Mouse (Mus musculus): ENCODE results near the gene Lgsn. TPM values are rescaled to one million over a fixed set of nuclear protein-coding genes. Genes with fewer than 3 reads are reported as not detected.

Gene Lgsn
- polyA plus RNA-seq, 1 experiment from 2014 or later = not detected

DNA sequence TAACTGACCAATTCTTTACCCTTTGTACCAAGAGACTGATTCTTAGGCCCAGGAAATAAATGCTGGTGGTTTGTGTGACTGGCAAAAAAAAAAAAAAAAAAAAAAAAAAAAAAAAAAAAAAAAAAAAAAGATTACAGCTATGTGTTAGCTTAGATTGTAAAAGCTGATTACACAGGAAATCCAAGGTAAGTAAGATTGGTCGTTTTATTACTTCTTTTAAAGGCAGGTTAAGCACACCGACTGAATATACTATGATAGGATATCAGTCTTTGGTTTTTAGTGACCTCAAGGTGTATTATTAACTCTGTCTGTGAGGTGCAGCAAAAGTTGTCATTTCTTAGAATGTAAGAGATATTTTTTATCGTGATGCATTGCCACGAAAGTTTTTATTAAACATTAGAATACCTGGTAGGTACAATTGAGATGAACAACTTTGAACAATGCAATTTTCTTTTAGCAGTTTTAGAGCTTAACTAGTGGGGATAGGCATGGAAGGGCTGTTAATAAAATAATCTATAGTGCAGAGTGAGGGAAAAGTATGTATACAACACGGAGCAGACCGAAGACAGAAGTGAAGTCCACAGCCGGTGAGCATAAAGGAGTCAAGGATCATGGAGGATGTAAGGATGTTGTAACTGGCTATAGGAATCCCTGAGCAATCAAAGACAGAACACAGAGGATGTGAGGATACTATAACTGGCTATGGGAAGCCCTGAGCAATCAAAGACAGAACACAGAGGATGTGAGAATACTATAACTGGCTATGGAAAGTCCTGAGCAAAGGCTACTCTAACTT, 10.7 kb upstream of the Lgsn start:
- no peak for ATAC-seq (ENCODE audit: low read depth)
- no peak overlapping the region for H3K9ac ChIP-seq
- 89% methylated on average over 7 of the region's 7 CpGs for WGBS
- no peak overlapping the region for H3K4me2 ChIP-seq
- no peaks in the 10 kb centered on the region for H3K36me3 ChIP-seq
- no peak overlapping the region for H3K27ac ChIP-seq (replicated peaks)
- H3K4me3 ChIP-seq = no peak overlapping the region
- no peaks in the 10 kb centered on the region for H3K9me3 ChIP-seq
- no peaks in the 10 kb centered on the region for H3K4me1 ChIP-seq (replicated peaks)
- no peaks in the 10 kb centered on the region for H3K27me3 ChIP-seq

DNA sequence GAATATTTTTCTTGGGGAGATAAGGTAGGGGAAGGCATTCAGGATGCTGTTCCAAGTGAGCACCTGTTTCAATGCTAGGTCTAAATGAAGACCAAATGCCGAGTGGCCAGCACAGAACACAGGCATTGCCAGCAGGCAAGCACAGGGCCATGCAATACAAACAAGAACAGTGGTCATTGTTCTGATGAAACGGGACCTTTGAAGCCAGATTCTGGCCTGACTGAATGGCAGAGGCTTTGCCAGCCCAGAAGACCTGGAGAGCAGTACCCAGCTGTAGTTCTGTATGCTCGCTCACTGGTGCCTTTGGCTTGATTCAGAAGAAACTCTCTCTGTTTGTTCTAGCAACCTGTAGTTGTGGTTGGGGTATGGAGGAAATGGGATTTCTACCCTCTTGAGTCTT, 800 bp upstream of the Lgsn start:
- Histone ChIP-seq H3K36me3 (no peaks in the 10 kb centered on the region), H3K4me1 (replicated peaks) (no peaks in the 10 kb centered on the region), H3K4me3 (no peak overlapping the region), H3K27me3 (no peaks in the 10 kb centered on the region), H3K4me2 (no peak overlapping the region), H3K27ac (replicated peaks) (no peak overlapping the region), H3K9ac (no peak overlapping the region), H3K9me3 (no peaks in the 10 kb centered on the region)
- ATAC-seq (ENCODE audit: low read depth) = no peak
- WGBS = 72% methylated on average over 3 of the region's 3 CpGs

DNA sequence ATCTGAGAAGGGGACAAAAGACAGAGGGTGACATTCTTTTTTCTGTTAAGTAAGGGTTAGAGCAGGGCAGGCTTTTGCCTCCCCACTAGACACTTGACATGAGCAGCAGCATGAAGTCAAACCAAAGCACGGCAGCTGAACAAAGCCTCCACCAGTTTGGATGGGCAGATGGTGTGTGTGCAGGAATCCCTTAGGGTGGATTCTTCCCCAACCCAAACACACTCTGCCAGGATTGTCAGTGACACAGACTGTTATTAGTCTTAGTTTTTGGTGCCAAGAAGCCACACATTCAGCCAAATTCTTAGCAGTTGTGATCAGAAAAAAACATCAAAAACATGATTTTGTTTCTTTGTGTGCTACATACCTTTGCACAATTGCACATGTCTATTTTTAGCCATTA, 2.1 kb downstream of the Lgsn start:
- Histone ChIP-seq H3K27ac (replicated peaks) (no peak overlapping the region), H3K4me1 (replicated peaks) (no peaks in the 10 kb centered on the region), H3K9ac (no peak overlapping the region), H3K4me2 (no peak overlapping the region), H3K36me3 (no peaks in the 10 kb centered on the region), H3K9me3 (no peaks in the 10 kb centered on the region), H3K4me3 (no peak overlapping the region), H3K27me3 (no peaks in the 10 kb centered on the region)
- WGBS = 76% methylated on average over 1 of the region's 1 CpGs
- ATAC-seq (ENCODE audit: low read depth) = no peak

DNA sequence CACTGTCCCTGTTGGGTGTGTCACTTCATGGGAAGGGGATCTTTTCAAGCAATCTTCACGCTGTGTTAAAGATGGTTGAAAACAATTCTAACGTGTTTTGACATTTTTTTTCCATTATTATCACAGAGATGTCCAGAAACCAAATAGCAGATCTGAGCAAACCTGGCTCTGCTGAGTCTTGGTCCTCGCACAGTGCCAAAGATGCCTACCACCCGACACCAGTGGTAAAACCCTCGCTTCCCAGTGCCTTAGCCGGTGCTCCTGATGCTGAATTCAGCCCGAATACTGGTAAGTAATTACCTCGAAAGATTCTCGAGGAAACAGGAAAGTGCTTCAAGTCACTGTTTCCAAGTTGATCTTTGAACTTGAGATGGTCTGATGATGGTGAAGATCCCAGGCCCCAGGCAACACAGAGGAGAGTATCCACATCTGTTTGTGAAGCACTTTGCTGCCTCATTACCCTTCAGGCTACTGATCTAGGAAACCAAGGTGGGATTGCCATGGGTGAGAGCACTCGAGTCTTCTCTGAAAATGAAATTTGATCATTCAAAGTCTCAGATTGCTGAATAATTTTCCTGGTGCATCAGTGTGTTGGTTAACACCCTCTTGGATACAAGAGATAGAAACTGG, 14.2 kb downstream of the Lgsn start:
- no peak overlapping the region for H3K4me3 ChIP-seq
- H3K36me3 ChIP-seq = no peaks in the 10 kb centered on the region
- no peak for ATAC-seq (ENCODE audit: low read depth)
- no peaks in the 10 kb centered on the region for H3K27me3 ChIP-seq
- no peak overlapping the region for H3K9ac ChIP-seq
- no peak overlapping the region for H3K27ac ChIP-seq (replicated peaks)
- WGBS = 87% methylated on average over 10 of the region's 10 CpGs
- no peaks in the 10 kb centered on the region for H3K9me3 ChIP-seq
- H3K4me1 ChIP-seq (replicated peaks) = no peaks in the 10 kb centered on the region
- H3K4me2 ChIP-seq = no peak overlapping the region

DNA sequence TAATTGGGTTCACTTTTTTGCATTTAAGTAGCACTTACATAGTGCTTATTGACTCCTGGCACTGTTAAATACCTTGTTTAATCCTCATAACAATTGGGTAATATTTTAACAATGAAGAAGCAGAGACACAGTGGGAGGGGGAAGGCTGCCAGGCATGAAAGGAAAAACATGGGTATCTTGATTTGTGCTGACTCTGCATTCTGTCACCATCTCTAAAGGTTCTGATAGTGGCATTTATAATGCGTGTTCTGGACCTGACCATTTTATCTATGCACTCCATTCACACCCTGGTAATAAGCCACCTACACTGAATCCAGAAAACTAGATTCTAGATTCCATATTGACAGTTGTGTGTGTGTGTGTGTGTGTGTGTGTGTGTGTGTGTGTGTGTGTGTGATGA, 19.4 kb downstream of the Lgsn start:
- Histone ChIP-seq H3K4me1 (replicated peaks) (no peaks in the 10 kb centered on the region), H3K4me2 (no peak overlapping the region), H3K27me3 (no peaks in the 10 kb centered on the region), H3K9me3 (no peaks in the 10 kb centered on the region), H3K9ac (no peak overlapping the region), H3K4me3 (no peak overlapping the region), H3K27ac (replicated peaks) (no peak overlapping the region), H3K36me3 (no peaks in the 10 kb centered on the region)
- WGBS = 90% methylated on average over 1 of the region's 1 CpGs
- ATAC-seq (ENCODE audit: low read depth) = no peak

DNA sequence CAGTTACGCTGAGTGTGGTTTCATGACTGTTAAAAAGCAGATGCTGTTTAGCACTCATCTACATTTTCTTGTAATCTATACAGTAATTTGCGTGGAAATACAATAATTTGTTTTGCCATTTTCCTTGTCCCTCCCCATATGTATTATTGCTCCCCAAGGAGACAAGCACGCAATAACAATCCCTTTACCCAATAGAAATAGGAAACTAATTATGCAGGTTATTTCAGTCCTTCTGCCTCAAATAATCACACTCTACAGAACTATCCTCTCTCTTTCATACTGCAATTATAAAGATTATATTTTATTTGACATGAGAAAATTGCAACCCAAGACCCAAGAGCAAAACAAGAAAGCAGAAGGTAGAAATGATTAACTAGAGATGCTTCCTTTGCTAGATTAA, 20.8 kb downstream of the Lgsn start:
- no peaks in the 10 kb centered on the region for H3K4me1 ChIP-seq (replicated peaks)
- no peak overlapping the region for H3K4me2 ChIP-seq
- ATAC-seq (ENCODE audit: low read depth) = peak; percentile 67
- H3K4me3 ChIP-seq = no peak overlapping the region
- no peaks in the 10 kb centered on the region for H3K27me3 ChIP-seq
- H3K9ac ChIP-seq = no peak overlapping the region
- H3K36me3 ChIP-seq = no peaks in the 10 kb centered on the region
- no peak overlapping the region for H3K27ac ChIP-seq (replicated peaks)
- H3K9me3 ChIP-seq = no peaks in the 10 kb centered on the region
- 52% methylated on average over 3 of the region's 3 CpGs for WGBS

DNA sequence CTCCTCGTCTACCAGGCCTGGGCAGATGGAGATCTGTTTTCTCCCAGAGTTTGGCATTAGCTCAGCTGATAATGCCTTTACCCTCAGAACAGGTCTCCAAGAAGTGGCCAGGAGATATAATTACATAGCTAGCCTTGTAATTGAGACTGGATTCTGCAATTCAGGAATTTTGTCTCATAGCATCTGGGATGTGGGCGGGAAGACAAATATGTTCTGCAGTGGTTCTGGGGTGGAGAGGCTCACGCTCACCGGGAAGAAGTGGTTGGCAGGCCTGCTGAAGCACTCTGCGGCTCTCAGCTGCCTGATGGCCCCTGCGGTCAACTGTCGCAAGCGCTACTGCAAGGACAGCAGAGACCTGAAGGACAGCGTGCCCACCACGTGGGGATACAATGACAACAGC, 27.6 kb downstream of the Lgsn start:
- Histone ChIP-seq H3K4me3 (no peak overlapping the region), H3K9me3 (no peaks in the 10 kb centered on the region), H3K27me3 (no peaks in the 10 kb centered on the region), H3K4me1 (replicated peaks) (0 out of 2 replicates have a peak, but pooled peaks cover 5% of the 10 kb centered on the region), H3K36me3 (no peaks in the 10 kb centered on the region), H3K27ac (replicated peaks) (no peak overlapping the region), H3K9ac (no peak overlapping the region), H3K4me2 (no peak overlapping the region)
- WGBS = 90% methylated on average over 10 of the region's 10 CpGs
- no peak for ATAC-seq (ENCODE audit: low read depth)

DNA sequence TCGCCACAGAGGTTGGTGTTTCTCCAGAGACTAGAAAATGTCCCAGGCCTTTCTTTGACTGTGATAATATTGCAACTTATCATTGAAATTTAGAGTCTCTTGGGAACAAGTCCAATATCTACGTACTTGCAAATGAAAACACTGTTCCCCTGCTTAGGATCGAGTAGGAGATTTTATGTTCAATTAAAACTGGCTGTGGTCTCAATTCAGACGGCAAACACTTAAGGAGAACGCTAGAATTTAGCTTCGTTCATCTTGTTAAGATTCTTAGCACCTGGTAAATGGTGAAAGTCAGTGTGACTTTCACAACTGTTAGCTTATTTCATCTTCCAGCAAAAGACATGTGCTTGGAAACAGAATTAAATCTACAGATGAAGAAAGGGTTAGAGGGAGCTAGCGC, 29.1 kb downstream of the Lgsn start:
- H3K4me2 ChIP-seq = no peak overlapping the region
- 0 out of 2 replicates have a peak overlapping the region, but pooled peaks have one; percentile 56 for H3K27ac ChIP-seq (replicated peaks)
- no peak for ATAC-seq (ENCODE audit: low read depth)
- no peak overlapping the region for H3K4me3 ChIP-seq
- H3K27me3 ChIP-seq = no peaks in the 10 kb centered on the region
- no peaks in the 10 kb centered on the region for H3K9me3 ChIP-seq
- H3K36me3 ChIP-seq = no peaks in the 10 kb centered on the region
- H3K9ac ChIP-seq = no peak overlapping the region
- 0 out of 2 replicates have a peak, but pooled peaks cover 5% of the 10 kb centered on the region for H3K4me1 ChIP-seq (replicated peaks)
- WGBS = 61% methylated on average over 7 of the region's 7 CpGs

DNA sequence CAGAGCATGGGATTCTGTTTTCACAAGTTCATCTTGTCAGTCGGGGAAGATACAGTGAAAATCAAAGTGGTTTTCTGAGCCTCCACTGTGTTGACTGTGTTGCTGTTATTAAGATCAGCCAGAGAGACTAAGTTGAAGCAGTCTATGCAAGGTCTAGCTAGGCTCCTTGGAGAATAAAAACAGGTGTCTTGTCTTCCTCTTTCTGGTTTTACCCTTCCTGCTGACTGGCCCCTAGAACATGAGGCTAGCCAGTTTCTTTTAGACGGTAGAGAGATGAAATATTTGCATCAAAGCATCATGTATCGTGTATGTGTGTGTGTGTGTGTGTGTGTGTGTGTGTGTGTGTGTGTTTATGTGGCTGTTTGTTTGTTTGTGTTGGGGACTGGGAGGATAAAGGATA, 29.6 kb downstream of the Lgsn start:
- 89% methylated on average over 3 of the region's 3 CpGs for WGBS
- Histone ChIP-seq H3K36me3 (no peaks in the 10 kb centered on the region), H3K27ac (replicated peaks) (no peak overlapping the region), H3K9ac (no peak overlapping the region), H3K4me1 (replicated peaks) (0 out of 2 replicates have a peak, but pooled peaks cover 5% of the 10 kb centered on the region), H3K4me3 (no peak overlapping the region), H3K9me3 (no peaks in the 10 kb centered on the region), H3K4me2 (no peak overlapping the region), H3K27me3 (no peaks in the 10 kb centered on the region)
- ATAC-seq (ENCODE audit: low read depth) = no peak

DNA sequence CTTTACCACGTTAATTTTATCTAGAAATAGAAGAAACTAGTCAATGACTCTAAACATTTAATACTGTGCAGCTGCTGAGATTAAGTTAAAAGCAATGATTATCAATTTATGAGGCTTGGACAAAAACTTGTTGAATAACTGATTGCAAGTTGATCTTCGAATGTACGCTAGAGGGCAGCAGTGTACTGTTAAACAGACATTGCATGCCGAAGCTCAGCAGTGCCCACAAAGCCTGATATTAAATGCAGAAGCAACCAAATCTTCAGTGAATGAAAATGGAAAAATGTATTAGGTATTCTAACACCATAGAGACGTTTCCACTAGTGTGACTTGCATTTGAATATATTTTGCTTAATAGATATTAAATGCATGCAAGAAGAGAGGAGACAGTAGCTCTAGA, 33.9 kb downstream of the Lgsn start:
- H3K4me3 ChIP-seq = no peak overlapping the region
- no peaks in the 10 kb centered on the region for H3K9me3 ChIP-seq
- H3K4me2 ChIP-seq = no peak overlapping the region
- no peak overlapping the region for H3K9ac ChIP-seq
- ATAC-seq (ENCODE audit: low read depth) = peak; percentile 72; the same call in 1 of the 2 replicates
- 0 out of 2 replicates have a peak, but pooled peaks cover 1% of the 10 kb centered on the region for H3K4me1 ChIP-seq (replicated peaks)
- WGBS = under 1% methylated on average over 5 of the region's 5 CpGs
- no peaks in the 10 kb centered on the region for H3K27me3 ChIP-seq
- no peaks in the 10 kb centered on the region for H3K36me3 ChIP-seq
- no peak overlapping the region for H3K27ac ChIP-seq (replicated peaks)

DNA sequence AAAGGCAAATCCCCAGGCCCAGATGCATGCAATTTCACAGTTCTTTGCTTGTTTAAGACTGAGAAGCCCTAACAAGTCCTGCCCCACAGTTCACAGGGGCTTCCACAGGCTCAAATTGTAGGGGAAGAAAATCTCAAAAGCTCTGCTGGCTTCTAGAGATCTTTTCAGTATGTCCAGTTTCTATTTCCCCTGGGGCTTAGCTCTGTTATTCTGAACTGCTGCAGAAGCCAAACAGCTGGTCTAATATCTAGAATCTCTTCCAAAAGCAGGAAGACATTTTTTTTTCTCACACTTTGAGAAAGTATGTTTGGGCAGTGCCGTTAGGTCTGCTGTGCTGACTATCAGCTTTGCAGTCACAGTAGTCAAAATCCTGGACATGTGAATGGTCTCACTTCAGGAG, 38.6 kb downstream of the Lgsn start:
- no peaks in the 10 kb centered on the region for H3K27me3 ChIP-seq
- no peak overlapping the region for H3K27ac ChIP-seq (replicated peaks)
- no peaks in the 10 kb centered on the region for H3K36me3 ChIP-seq
- no peak for ATAC-seq (ENCODE audit: low read depth)
- no peak overlapping the region for H3K4me2 ChIP-seq
- no peak overlapping the region for H3K9ac ChIP-seq
- 80% methylated on average over 1 of the region's 1 CpGs for WGBS
- H3K9me3 ChIP-seq = no peaks in the 10 kb centered on the region
- H3K4me3 ChIP-seq = no peak overlapping the region
- no peaks in the 10 kb centered on the region for H3K4me1 ChIP-seq (replicated peaks)

DNA sequence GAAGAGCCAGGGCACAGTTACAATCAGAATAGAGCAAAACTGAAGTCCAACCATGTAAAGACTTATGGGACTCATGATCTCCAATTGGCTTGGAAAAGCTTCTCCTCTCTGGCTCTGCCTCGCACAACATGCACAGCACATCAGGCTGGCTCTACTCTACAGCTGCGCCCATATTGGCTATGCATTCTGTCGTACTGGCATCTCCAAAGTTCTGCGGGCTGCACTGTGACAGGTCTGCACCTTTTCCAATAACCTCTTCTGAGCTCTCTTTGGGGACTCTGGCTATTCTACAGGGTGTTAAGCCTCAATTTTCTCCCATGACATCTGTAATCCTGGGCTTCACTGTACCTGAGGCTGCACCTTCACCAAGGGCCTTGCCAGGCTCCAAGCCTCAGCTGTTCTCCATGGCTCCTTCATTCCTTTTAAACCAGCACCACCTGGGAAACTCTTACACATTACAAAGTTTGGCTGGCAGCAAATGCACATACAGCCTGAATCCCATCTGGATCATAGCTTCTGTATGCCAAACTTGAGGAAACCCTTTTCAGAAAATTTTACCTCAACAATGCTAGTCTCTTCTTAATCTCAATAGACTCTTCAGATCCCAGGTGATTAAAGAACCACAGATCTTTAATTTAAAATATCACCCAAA, 44.5 kb downstream of the Lgsn start:
- Histone ChIP-seq H3K27ac (replicated peaks) (no peak overlapping the region), H3K36me3 (no peaks in the 10 kb centered on the region), H3K9ac (no peak overlapping the region), H3K9me3 (no peaks in the 10 kb centered on the region), H3K4me2 (no peak overlapping the region), H3K4me1 (replicated peaks) (no peaks in the 10 kb centered on the region), H3K4me3 (no peak overlapping the region), H3K27me3 (no peaks in the 10 kb centered on the region)
- ATAC-seq (ENCODE audit: low read depth) = no peak
- 97% methylated on average over 4 of the region's 4 CpGs for WGBS
